Mouse (Mus musculus): ENCODE measurements around the gene Hist2h2ab. TPM values are rescaled to one million over a fixed set of nuclear protein-coding genes. Genes with fewer than 3 reads are reported as not detected.

Hist2h2ab gene
- polyA plus RNA-seq, 1 experiment from 2014 or later = 0.85 TPM

DNA sequence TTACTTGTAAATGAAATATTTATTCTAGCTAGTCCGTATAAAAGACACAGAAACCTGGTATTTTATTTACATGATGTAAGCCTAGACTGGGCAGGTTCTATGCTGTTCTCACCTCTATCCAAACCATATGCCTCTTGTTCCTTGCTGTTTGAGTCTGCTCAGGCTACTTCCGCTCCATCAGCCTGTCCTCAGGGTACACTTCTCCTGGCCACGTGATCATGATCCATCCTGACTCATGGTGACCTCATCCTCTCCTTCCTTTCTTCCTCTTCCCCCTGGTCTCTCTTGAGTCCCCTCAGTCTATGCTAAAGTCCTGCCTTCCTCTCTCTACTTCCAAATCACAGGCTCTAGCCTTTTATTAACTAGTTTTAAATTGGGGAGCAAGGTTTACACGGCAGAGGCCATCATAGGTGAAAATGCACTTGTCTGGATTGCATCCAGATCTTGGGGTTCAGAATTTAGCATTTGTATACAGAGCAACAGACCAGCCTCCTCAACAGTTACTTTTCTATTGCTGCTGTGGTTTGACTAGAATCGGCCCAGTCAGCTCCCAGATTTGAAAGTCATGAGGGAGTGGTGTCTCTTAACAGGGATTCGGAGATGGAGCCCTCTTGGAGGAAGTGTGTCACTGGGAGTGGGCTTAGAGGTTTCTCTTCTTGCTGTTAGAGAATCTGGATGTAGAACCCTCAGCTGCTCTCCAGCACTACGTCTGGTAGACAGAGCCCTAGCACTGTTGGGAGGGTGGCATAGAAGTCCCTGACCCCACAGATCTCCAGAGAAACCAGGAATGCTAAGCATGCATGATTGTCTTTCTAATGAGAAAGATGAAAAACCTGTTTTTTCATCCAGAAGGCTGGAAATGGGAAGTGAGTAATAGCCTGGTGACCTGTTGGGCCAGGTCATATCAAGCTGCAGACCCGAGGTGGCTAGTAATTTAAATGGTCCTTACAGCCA lies 7.3 kb downstream of the Hist2h2ab start:
- no peak overlapping the region for H3K4me2 ChIP-seq
- H3K27ac ChIP-seq = peak overlapping the region; percentile 3; the same call in 1 of the 2 replicates
- no peak overlapping the region for H3K4me3 ChIP-seq (replicated peaks)
- H3K27me3 ChIP-seq = no peaks in the 10 kb centered on the region
- peaks cover 70% of the 10 kb centered on the region for H3K4me1 ChIP-seq (replicated peaks)
- 59% methylated on average over 8 of the region's 8 CpGs for WGBS (ENCODE audit: insufficient replicate concordance)
- no peak for ATAC-seq (ENCODE audit: low read depth)
- 0 out of 2 replicates have a peak overlapping the region, but pooled peaks have one; percentile 1 for H3K9ac ChIP-seq
- no peaks in the 10 kb centered on the region for H3K9me3 ChIP-seq (replicated peaks)
- DNase-seq = no peak
- H3K36me3 ChIP-seq = no peaks in the 10 kb centered on the region

DNA sequence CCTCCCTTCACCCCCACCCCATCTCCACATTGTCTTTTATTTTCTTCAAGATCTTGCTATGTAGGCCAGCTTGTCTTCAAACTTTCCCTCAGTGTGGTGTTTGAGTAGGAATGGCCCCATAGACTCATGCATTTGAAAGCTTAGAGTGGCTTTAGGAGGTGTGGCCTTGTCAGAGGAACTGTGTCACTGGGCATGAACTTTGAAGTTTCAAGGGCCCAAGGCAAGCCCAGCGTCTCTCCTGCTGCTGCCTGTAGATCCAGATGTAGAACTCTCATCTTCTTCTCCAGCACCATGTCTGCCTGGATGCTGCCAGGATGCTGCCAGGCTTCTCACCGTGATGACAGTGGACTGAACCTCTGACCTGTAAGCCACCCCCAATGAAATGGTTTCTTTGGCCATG lies 9.2 kb downstream of the Hist2h2ab start:
- peaks cover 51% of the 10 kb centered on the region for H3K4me1 ChIP-seq (replicated peaks)
- H3K4me3 ChIP-seq (replicated peaks) = no peak overlapping the region
- H3K27ac ChIP-seq = no peak overlapping the region
- no peaks in the 10 kb centered on the region for H3K36me3 ChIP-seq
- no peaks in the 10 kb centered on the region for H3K27me3 ChIP-seq
- no peak overlapping the region for H3K4me2 ChIP-seq
- no peak overlapping the region for H3K9ac ChIP-seq
- H3K9me3 ChIP-seq (replicated peaks) = no peaks in the 10 kb centered on the region
- 68% methylated on average over 2 of the region's 2 CpGs for WGBS (ENCODE audit: insufficient replicate concordance)
- ATAC-seq (ENCODE audit: low read depth) (no peak), DNase-seq (no peak)

DNA sequence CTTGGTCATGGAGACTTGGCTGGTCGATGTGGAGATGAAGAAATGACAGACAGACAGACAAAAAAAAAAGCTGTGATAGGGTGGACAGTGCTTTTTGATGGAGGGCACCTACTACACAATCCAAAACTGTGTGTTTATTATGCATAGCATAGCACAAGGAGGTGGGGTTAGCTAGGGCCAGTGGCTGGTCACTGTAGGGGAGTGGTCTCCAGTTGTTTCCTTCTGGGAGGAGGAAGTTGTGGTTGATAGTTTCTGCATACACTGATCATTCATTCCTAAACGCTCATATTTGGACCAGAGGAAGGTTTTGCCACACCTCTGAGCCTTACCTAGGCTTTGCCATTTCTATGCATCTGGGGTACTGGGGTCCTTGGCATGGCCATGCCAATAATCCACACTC lies 10.7 kb downstream of the Hist2h2ab start:
- peaks cover 35% of the 10 kb centered on the region for H3K4me1 ChIP-seq (replicated peaks)
- H3K9ac ChIP-seq = no peak overlapping the region
- DNase-seq (no peak), ATAC-seq (ENCODE audit: low read depth) (no peak)
- H3K4me2 ChIP-seq = no peak overlapping the region
- H3K27me3 ChIP-seq = no peaks in the 10 kb centered on the region
- 32% methylated on average over 2 of the region's 2 CpGs for WGBS (ENCODE audit: insufficient replicate concordance)
- no peaks in the 10 kb centered on the region for H3K9me3 ChIP-seq (replicated peaks)
- H3K36me3 ChIP-seq = no peaks in the 10 kb centered on the region
- no peak overlapping the region for H3K27ac ChIP-seq
- H3K4me3 ChIP-seq (replicated peaks) = no peak overlapping the region

DNA sequence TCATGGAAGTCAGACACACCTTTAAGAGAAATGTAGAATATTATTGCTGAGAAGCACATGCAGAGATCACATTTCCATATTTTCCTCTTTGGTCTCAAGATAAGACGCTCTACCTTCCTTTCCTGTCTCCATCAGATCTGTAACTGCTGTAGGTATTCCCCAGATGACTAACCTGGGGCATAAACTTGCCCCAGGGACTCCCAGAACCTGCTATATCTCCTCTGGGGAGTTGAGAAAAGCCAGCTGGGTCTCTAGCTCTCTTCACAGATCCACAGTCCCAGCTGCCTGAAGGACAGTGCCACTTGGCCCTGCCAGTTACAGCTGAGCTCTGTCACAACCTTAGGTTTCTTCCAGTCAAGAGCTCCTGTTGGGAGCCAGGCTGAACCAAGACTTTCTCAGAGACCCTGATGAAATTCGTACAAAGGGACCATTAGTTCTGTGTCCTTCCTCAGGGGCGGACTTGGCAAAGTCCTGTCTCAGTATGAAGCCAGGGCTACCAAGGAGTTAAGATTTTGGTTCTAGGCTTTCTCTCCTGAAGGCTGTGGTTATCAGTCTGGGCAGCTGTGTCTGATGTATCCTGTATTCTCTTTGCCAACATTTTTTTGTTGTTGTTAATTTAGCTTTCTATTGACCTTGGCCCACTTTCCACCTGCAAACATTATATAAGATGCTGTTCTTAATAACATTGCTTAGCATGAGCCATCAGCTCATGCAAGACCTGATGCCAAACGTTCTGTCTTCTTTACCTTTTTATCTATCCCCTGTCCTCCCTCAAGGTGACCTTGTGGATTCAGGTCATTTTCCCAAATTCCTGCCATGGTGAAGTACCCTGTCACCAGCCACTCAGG lies 11.5 kb downstream of the Hist2h2ab start:
- 58% methylated on average over 4 of the region's 4 CpGs for WGBS (ENCODE audit: insufficient replicate concordance)
- Histone ChIP-seq H3K9ac (no peak overlapping the region; the same call in 1 of the 2 replicates), H3K9me3 (replicated peaks) (no peaks in the 10 kb centered on the region), H3K4me1 (replicated peaks) (peaks cover 35% of the 10 kb centered on the region), H3K4me3 (replicated peaks) (no peak overlapping the region), H3K4me2 (no peak overlapping the region), H3K36me3 (no peaks in the 10 kb centered on the region), H3K27ac (no peak overlapping the region), H3K27me3 (no peaks in the 10 kb centered on the region)
- ATAC-seq (ENCODE audit: low read depth) = no peak
- no peak for DNase-seq

DNA sequence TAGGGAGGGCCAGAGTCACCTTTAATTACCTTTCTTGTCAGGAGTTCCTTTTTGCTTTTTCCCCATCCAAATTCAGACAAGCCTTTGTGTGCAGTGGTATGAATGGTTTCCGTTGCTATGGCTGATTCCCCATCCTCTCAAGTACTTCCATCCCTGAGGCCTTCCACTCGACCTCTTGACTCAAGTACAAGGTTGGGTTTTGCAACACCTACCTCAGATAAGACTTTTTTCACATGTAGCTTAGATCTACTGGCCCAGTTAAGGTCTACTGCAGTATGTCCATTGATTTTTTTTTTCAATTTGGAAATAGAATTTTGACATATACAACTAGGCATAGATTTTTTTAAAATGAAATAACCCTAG lies 12.1 kb downstream of the Hist2h2ab start:
- Histone ChIP-seq H3K4me1 (replicated peaks) (peaks cover 35% of the 10 kb centered on the region), H3K4me2 (no peak overlapping the region), H3K27ac (no peak overlapping the region), H3K4me3 (replicated peaks) (no peak overlapping the region), H3K27me3 (no peaks in the 10 kb centered on the region), H3K9ac (no peak overlapping the region), H3K9me3 (replicated peaks) (no peaks in the 10 kb centered on the region), H3K36me3 (no peaks in the 10 kb centered on the region)
- ATAC-seq (ENCODE audit: low read depth) (no peak), DNase-seq (no peak)
- WGBS (ENCODE audit: insufficient replicate concordance) = 39% methylated on average over 2 of the region's 2 CpGs

DNA sequence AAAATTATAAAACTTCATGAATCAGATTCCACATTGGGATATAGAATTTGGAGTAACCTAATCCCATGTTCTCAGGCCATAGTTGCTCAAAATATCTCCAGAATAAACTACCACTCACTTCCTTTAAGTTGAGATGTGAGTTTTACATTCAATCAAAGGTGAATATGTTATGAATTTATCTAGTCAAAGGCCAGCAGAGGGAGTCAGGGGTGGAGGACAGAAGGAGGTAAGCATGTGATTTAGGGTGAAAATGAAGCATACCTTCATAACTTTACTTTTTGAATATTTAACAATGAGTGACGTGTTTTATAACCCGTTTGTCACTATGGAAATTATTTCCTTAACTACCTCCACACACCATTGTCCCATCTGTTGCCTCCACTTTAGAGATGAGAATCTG lies 15.2 kb downstream of the Hist2h2ab start:
- H3K36me3 ChIP-seq = no peaks in the 10 kb centered on the region
- peaks cover 32% of the 10 kb centered on the region for H3K4me1 ChIP-seq (replicated peaks)
- H3K4me3 ChIP-seq (replicated peaks) = 0 out of 2 replicates have a peak overlapping the region, but pooled peaks have one; percentile 14
- H3K27me3 ChIP-seq = no peaks in the 10 kb centered on the region
- H3K9me3 ChIP-seq (replicated peaks) = no peaks in the 10 kb centered on the region
- no peak overlapping the region for H3K4me2 ChIP-seq
- DNase-seq (no peak), ATAC-seq (ENCODE audit: low read depth) (no peak)
- H3K9ac ChIP-seq = no peak overlapping the region
- peak overlapping the region; percentile 97; the same call in 1 of the 2 replicates for H3K27ac ChIP-seq
- 72% methylated on average over 2 of the region's 2 CpGs for WGBS (ENCODE audit: insufficient replicate concordance)

DNA sequence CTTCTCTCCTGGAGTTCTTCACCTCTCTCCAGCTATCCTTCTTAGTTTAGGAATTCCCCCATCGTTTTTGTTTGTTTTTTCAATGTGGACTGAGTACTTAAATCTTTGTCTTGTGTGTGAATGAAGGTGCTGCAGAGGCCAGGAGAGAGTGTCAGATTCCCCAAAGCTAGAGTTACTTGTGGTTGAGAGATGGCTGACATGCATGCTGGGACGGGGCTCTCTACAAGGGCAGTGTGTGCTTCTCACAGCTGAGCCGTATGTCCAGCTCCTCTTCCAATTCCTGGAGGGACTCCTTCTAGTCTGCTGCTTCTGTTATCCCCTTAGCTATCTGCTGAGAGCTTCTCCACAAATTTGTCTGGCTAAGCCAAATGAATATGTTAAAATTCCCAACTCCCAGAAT lies 16.2 kb downstream of the Hist2h2ab start:
- Histone ChIP-seq H3K4me2 (peak overlapping the region; percentile 79), H3K4me3 (replicated peaks) (peak overlapping the region; percentile 64), H3K27ac (peak overlapping the region; percentile 97; the same call in 1 of the 2 replicates), H3K27me3 (no peaks in the 10 kb centered on the region), H3K9ac (peak overlapping the region; percentile 88), H3K36me3 (no peaks in the 10 kb centered on the region), H3K4me1 (replicated peaks) (peaks cover 34% of the 10 kb centered on the region), H3K9me3 (replicated peaks) (no peaks in the 10 kb centered on the region)
- ATAC-seq (ENCODE audit: low read depth) (no peak), DNase-seq (no peak)
- 61% methylated on average over 3 of the region's 3 CpGs for WGBS (ENCODE audit: insufficient replicate concordance)

DNA sequence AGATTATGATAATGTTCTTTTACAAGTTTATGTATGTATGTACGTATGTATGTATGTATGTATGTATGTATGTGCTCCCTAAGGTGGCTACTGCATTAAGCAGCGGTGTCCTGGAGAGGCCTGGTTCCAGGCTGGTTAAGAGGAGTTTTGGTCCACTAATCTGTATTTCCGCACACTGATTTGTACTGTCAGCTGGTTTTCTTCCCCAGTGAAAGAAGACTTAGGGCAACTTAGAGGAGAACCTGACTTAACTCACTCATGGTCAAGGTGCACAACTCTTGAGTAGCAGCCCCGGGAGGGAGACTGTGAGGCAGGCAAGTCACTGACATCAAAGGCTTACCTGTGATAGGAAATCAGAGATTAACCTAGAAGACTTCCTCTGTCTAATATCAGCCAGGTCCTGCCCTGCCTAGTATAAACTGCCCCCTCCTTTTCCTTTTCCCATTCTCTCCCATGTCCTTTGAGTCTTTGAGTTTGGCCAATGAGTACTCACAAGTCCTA lies 17.2 kb downstream of the Hist2h2ab start:
- H3K4me3 ChIP-seq (replicated peaks) = peak overlapping the region; percentile 64
- ATAC-seq (ENCODE audit: low read depth) = no peak
- no peaks in the 10 kb centered on the region for H3K27me3 ChIP-seq
- H3K9me3 ChIP-seq (replicated peaks) = no peaks in the 10 kb centered on the region
- no peak for DNase-seq
- no peaks in the 10 kb centered on the region for H3K36me3 ChIP-seq
- WGBS (ENCODE audit: insufficient replicate concordance) = 78% methylated on average over 4 of the region's 4 CpGs
- peak overlapping the region; percentile 88 for H3K9ac ChIP-seq
- peaks cover 39% of the 10 kb centered on the region for H3K4me1 ChIP-seq (replicated peaks)
- peak overlapping the region; percentile 97 for H3K27ac ChIP-seq
- H3K4me2 ChIP-seq = peak overlapping the region; percentile 79

DNA sequence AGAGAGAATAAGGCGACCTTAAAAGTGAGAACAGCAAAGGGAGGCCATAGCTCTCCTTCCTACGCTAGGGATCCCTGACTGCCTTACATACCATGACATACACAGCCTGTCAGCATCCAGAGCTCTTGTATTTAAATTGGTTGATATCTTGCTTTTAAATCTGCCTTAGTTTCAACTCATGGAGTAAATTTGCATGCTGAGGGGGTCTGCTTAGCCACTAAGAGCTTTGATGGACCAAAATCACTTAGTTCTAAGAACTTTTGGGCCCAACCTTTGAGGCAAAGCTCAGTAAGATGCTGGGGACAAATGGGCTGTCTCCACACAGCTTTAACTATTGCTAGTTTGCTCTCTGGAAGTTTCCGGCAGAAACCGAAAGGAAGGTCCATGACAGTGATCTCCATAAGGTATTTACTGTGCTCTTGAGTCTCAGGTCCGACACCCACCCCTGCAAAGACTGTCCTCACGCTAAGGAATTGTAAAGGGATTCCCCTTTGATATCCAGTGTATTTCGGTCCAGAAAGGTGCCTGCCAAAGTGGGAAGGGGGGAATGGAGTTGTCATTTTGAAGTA lies 17.8 kb downstream of the Hist2h2ab start:
- Histone ChIP-seq H3K27ac (peak overlapping the region; percentile 97), H3K4me1 (replicated peaks) (peaks cover 44% of the 10 kb centered on the region), H3K9ac (peak overlapping the region; percentile 88), H3K27me3 (no peaks in the 10 kb centered on the region), H3K9me3 (replicated peaks) (no peaks in the 10 kb centered on the region), H3K4me2 (peak overlapping the region; percentile 79), H3K4me3 (replicated peaks) (peak overlapping the region; percentile 64), H3K36me3 (no peaks in the 10 kb centered on the region)
- 23% methylated on average over 7 of the region's 7 CpGs for WGBS (ENCODE audit: insufficient replicate concordance)
- no peak for ATAC-seq (ENCODE audit: low read depth)
- DNase-seq = no peak

DNA sequence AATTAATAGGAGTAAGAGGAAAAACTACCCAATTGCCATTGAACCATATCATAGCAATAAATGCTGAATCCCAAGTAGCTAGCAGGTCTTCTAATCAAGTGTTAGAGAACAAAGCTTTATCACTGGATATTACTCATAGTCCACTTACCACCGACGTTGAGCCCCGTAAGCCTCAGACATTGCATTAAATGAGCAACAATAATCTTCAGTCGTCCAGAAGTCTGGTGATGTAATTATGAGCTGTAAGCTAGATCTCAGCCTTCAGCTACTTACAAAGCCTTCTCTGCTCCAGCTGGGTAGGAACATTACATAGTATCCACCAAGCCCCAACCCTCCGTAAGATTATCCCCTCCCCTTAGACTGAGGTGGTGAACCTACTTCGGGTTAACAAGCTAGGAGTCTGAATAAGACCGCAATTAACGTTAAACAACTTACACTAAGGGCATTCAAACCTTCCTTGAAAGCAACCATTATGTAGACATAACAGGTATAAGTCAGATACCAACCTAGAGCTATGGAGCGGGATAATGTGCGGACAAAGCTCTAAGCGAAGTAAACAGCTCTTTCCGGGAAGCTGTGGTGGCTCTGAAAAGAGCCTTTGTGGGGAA lies 18.3 kb downstream of the Hist2h2ab start:
- H3K36me3 ChIP-seq = no peaks in the 10 kb centered on the region
- H3K4me2 ChIP-seq = peak overlapping the region; percentile 79
- peak overlapping the region; percentile 64 for H3K4me3 ChIP-seq (replicated peaks)
- H3K9ac ChIP-seq = peak overlapping the region; percentile 88
- peak; percentile 50 for DNase-seq
- no peaks in the 10 kb centered on the region for H3K9me3 ChIP-seq (replicated peaks)
- H3K27ac ChIP-seq = peak overlapping the region; percentile 97
- WGBS (ENCODE audit: insufficient replicate concordance) = under 1% methylated on average over 12 of the region's 12 CpGs
- peaks cover 48% of the 10 kb centered on the region for H3K4me1 ChIP-seq (replicated peaks)
- ATAC-seq (ENCODE audit: low read depth) = no peak; the same call in 1 of the 2 replicates
- no peaks in the 10 kb centered on the region for H3K27me3 ChIP-seq

Measured in liver, embryonic 13.5 days (tissue).